Mouse (Mus musculus): ENCODE results near the gene Rgs8.

DNA sequence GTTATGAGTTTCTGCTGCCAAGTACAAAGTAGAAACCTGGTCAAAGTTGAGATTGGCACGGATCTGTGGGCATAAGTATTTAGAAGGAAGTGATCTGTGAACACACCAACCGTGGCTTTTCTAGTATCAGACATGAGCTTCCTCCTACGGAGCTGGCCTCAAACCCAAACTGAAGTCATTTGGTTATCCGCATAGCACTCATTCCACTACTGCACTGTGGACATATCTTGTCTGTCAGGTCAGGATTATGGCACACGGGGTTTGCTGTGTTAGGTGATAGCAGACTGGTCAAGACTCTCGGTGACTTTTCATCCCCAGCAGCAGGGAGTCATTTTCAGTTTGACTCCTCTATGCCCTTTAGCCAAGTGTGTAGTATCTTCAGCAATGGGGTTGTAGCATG lies 20.1 kb upstream of the Rgs8 start:
- TF ChIP-seq MAFK (IDR thresholded peaks at IDR 0.05; ENCODE audit: insufficient read depth, low read depth, low read length) (no peak), HCFC1 (IDR thresholded peaks at IDR 0.05; ENCODE audit: borderline replicate concordance, insufficient read depth, low read length) (no peak), ZNF384 (IDR thresholded peaks at IDR 0.05; ENCODE audit: low read depth, low read length) (no peak), CHD2 (IDR thresholded peaks at IDR 0.05; ENCODE audit: low read depth, low read length) (no peak), ZC3H11A (IDR thresholded peaks at IDR 0.05; ENCODE audit: borderline replicate concordance, low read depth, low read length) (no peak)
